Mouse (Mus musculus) myocyte (in vitro differentiated cells): ENCODE results near the gene Fam166b.

Experiments
- CEBPB ChIP-seq: IDR thresholded peaks from 2 replicates; pipeline ENCODE4 v1.6.1; 2011; ENCODE audit warnings: mild to moderate bottlenecking, moderate library complexity; ENCODE audit not compliant: poor library complexity, insufficient read depth, severe bottlenecking
- MYOD1 ChIP-seq, 3 experiments: IDR thresholded peaks; one replicate each; pipeline ENCODE4 v1.6.1; 2011; ENCODE audit warnings: control low read depth in 2 of 3, low read depth in 2 of 3, mild to moderate bottlenecking in 2 of 3, moderate library complexity in 1 of 3; ENCODE audit not compliant: insufficient read length in 2 of 3, control insufficient read depth in 1 of 3
- POLR2A ChIP-seq: IDR thresholded peaks from one replicate; pipeline ENCODE4 v1.6.1; 2011; ENCODE audit warnings: low read depth, mild to moderate bottlenecking, control low read depth, moderate library complexity; ENCODE audit not compliant: insufficient read length
- POLR2AphosphoS2 ChIP-seq: IDR thresholded peaks from one replicate; pipeline ENCODE4 v1.6.1; 2011; ENCODE audit warnings: low read depth, control low read depth; ENCODE audit not compliant: insufficient read length
- REST ChIP-seq: IDR thresholded peaks from one replicate; pipeline ENCODE4 v1.6.1; 2011; ENCODE audit warnings: mild to moderate bottlenecking, control low read depth, moderate library complexity; ENCODE audit not compliant: insufficient read depth, insufficient read length
- TCF12 ChIP-seq: IDR thresholded peaks from one replicate; pipeline ENCODE4 v1.6.1; 2011; ENCODE audit warnings: mild to moderate bottlenecking, control low read depth; ENCODE audit not compliant: poor library complexity, insufficient read depth, severe bottlenecking
- USF1 ChIP-seq: IDR thresholded peaks from one replicate; pipeline ENCODE4 v1.6.1; 2011; ENCODE audit warnings: low read depth, mild to moderate bottlenecking, control low read depth, moderate library complexity

DNA sequence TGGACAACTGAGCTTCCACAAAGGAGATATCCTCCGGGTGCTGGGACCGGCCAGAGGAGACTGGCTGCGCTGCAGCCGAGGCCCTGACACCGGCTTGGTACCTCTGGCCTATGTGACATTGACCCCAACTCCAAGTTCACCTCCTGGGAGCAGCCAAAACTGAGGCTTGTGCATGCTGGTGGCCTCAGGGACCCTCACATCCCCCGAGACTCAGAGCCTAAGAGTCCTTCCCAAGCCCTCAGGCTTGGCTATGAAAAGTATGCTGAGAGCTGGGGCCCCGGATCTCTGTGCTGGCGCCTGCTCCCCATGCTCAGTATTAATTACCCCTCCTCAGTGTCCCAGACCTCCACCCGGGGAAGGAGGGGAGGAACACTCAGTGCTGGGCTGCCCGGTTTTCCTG, 2.4 kb downstream of the Fam166b start:
- TF ChIP-seq POLR2A (no peak), TCF12 (no peak), USF1 (no peak), POLR2AphosphoS2 (no peak), MYOD1 (IDR thresholded peaks at IDR 0.05; ENCODE audit: control insufficient read depth in 1 of 3, insufficient read length in 2 of 3, low read depth in 2 of 3) (no peak), REST (no peak), CEBPB (no peak)
